Mouse (Mus musculus) layer of hippocampus, postnatal 14 days (tissue): ENCODE measurements around the gene Bpi. TPM values are rescaled to one million over a fixed set of nuclear protein-coding genes. Genes with fewer than 3 reads are reported as not detected.
A peak's percentile ranks its signal among the peaks of the same experiment; 100 is the strongest.

ENCODE experiments used
- DNase-seq, 2 experiments: peaks; one replicate each; pipeline ENCODE4 v3.0.0; 2021 to 2022; ENCODE audit warnings: low spot score in 2 of 2, mixed read lengths in 1 of 2
- microRNA-seq, 2 experiments: library from miRNA; unstranded; fragments of <30 nt; microRNA quantifications; one replicate each; pipeline ENCODE4 v1.2.0; 2021
- total RNA-seq, 2 experiments: library from RNA; stranded (reverse); gene quantifications; 2 replicates each; pipeline ENCODE4 v1.2.3; 2021

The Bpi gene
- total RNA-seq, 2 experiments from 2014 or later: not detected

GRCm38 (mm10) chr2:158284571-158284970 is 26.7 kb downstream of the Bpi start:
- DNase-seq: peak; percentile 50 to 54

GRCm38 (mm10) chr2:158285655-158286054 is 27.8 kb downstream of the Bpi start:
- no peak for DNase-seq

GRCm38 (mm10) chr2:158295700-158296099 is 37.8 kb downstream of the Bpi start:
- DNase-seq: no peak

GRCm38 (mm10) chr2:158299203-158299602 is 41.3 kb downstream of the Bpi start:
- DNase-seq: no peak

GRCm38 (mm10) chr2:158299731-158300130 is 41.8 kb downstream of the Bpi start:
- no peak for DNase-seq

- DNase-seq: no peak
Measured at GRCm38 (mm10) chr2:158302807-158303206, 44.9 kb downstream of the Bpi start.

GRCm38 (mm10) chr2:158305948-158306695 is 48.2 kb downstream of the Bpi start, which contains the start of gene Lbp:
Lbp (plus strand) TSS chr2:158306493.
- no peak for DNase-seq

GRCm38 (mm10) chr2:158306696-158307049 is 48.8 kb downstream of the Bpi start:
- no peak for DNase-seq

GRCm38 (mm10) chr2:158308276-158308675 is 50.4 kb downstream of the Bpi start:
- peak; percentile 35 to 47 for DNase-seq

- no peak for DNase-seq
Measured at GRCm38 (mm10) chr2:158313089-158313488, 55.2 kb downstream of the Bpi start.

GRCm38 (mm10) chr2:158316371-158316770 is 58.5 kb downstream of the Bpi start:
- no peak for DNase-seq

GRCm38 (mm10) chr2:158317026-158317425 is 59.1 kb downstream of the Bpi start:
- DNase-seq: peak; percentile 59 to 69

- DNase-seq: no peak
Measured at GRCm38 (mm10) chr2:158321596-158321995, 63.7 kb downstream of the Bpi start.

GRCm38 (mm10) chr2:158322845-158323244 is 65.0 kb downstream of the Bpi start:
- DNase-seq: no peak

GRCm38 (mm10) chr2:158324531-158325190 is 66.8 kb downstream of the Bpi start:
- peak in 1 of 2 experiments; percentile 45 for DNase-seq

GRCm38 (mm10) chr2:158325609-158326008 is 67.7 kb downstream of the Bpi start:
- DNase-seq: no peak

Small RNA genes within 50 kb of the gene (microRNA-seq; reads per million reads assigned to microRNA genes)
- gene Mir7685: 0.57 to 1.6 reads per million in 2 experiments

Other genes with a start within 250 kb of the Bpi start
- gene Tti1, start 229.7 kb upstream of the Bpi start, total RNA-seq: 10 to 100 TPM; 15.9 to 16.3 TPM
- 10 to 100 TPM; 28.5 to 31.0 TPM for gene Rprd1b, start 229.6 kb upstream of the Bpi start, total RNA-seq
- gene Tgm2, start 111.7 kb upstream of the Bpi start, total RNA-seq: 1 to 10 TPM; 5.8 to 6.0 TPM
- 1 to 10 TPM; 4.7 to 4.9 TPM for gene D630003M21Rik, start 28.9 kb upstream of the Bpi start, total RNA-seq
- 1 to 10 TPM; 2.3 to 8.0 TPM for gene Lbp, start 48.4 kb downstream of the Bpi start, total RNA-seq
- 100 to 1,000 TPM; 427 to 584 TPM for gene Snhg11, start 117.5 kb downstream of the Bpi start, total RNA-seq
- 10 to 100 TPM; 78.6 to 80.4 TPM for gene Ralgapb, start 151.8 kb downstream of the Bpi start, total RNA-seq
- not detected for gene Adig, start 244.5 kb downstream of the Bpi start, total RNA-seq